Mouse (Mus musculus): ENCODE measurements around the gene Vwa8. TPM values are rescaled to one million over a fixed set of nuclear protein-coding genes. Genes with fewer than 3 reads are reported as not detected.

The Vwa8 gene
- 8.6 and 11.2 TPM in 2 replicates for polyA plus RNA-seq (2012; rRNA removed)

DNA sequence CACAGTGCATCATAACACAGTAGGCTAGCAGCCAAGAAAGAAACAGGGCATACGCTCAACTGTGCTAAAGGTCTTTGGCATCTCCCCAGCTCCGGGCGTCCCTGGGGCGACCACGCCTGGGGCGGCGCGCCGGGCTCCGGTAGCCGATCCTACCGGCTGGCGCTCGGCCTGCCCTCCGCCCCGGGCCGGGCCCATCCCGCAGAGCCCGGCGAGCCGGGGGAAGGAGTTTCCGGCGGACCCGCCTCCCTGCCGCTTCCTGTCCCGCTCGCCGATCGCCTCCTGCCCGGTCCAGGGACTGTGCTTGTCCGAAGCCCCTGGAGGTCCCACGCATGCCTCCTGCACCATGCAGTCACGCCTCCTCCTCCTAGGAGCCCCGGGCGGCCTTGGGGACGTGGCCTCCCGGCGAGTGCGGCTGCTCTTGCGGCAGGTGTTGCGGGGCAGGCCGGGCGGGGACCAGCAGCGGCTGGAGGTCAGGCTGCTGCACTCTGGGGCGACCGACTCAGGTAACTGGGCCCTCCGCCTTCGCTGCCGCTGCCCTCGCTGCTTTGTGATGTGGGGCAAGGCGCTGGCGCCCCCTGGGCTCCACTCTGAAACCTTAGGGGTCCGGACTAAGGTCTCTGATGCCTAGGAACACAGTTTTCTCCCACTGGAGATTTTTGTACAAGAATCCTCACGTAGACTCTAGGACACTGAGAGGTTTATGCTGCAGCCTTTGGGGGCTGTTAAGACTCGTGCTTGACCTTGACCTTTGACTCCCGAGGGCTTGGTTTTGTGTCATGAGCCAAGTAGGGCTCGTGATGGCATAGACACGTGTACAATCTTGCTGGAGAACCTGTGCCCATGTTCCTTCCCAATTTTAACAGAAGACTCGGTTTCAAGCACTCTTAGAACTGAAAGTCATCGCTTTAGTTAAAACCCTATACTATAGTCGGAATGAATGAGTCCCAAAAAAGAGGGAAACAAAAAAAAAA is at the start of gene Vwa8:
Vwa8 (plus strand) TSS at position 112 of the 971 bp plus-strand sequence.
- Histone ChIP-seq H3K4me3 (ENCODE audit: low read depth, low read length) (peak within 1 kb of the TSS; percentile 94), H3K27me3 (ENCODE audit: control insufficient read depth, insufficient read depth, low read length) (no peaks in the 10 kb centered on the region), H3K4me1 (ENCODE audit: control insufficient read depth, insufficient read depth, insufficient read length, low read length) (peaks cover 12% of the 10 kb centered on the region; the same call in 1 of the 2 replicates), H3K27ac (ENCODE audit: insufficient read depth, low read depth, low read length) (peak within 1 kb of the TSS; percentile 90), H3K36me3 (ENCODE audit: control insufficient read depth, insufficient read depth, low read length) (no peaks in the 10 kb centered on the region)
- peak; percentile 37; the same call in 1 of the 2 replicates for TF ChIP-seq POLR2A (IDR thresholded peaks at IDR 0.05; ENCODE audit: low read depth, low read length)
- 0 out of 2 replicates have a peak, but pooled peaks have one; percentile 9 for TF ChIP-seq CTCF (IDR thresholded peaks at IDR 0.05; ENCODE audit: extremely low read depth, insufficient read length, insufficient replicate concordance, low read depth, low read length)
- 1% methylated on average over 60 of the region's 61 CpGs for WGBS

DNA sequence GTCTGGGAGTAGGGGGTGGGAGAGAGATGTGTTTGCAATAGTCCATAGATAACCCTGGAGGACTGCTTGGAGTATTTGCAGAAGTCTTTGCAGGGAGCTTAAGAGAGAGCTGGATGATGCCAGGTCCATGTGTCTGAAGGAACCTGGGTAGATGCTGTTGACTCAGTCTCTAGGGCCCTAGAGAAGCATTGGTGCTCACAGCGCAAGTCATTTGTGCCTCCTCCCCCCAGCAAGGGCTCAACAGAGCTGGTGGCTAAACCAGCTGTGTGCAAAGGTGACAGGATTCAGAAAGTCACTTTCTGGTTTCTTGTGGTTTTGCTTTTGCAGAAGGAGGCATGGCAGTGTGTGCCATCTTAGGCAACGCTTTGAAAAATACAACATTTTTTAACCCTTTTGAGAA is 46.5 kb upstream of the Vwa8 start:
- no peaks in the 10 kb centered on the region for H3K4me1 ChIP-seq (ENCODE audit: control insufficient read depth, insufficient read depth, insufficient read length, low read length)
- no peak overlapping the region for H3K4me3 ChIP-seq (ENCODE audit: low read depth, low read length)
- TF ChIP-seq POLR2A (IDR thresholded peaks at IDR 0.05; ENCODE audit: low read depth, low read length) (no peak), CTCF (IDR thresholded peaks at IDR 0.05; ENCODE audit: extremely low read depth, insufficient read length, insufficient replicate concordance, low read depth, low read length) (no peak)
- WGBS = 90% methylated on average over 2 of the region's 2 CpGs
- H3K36me3 ChIP-seq (ENCODE audit: control insufficient read depth, insufficient read depth, low read length) = no peaks in the 10 kb centered on the region
- H3K27ac ChIP-seq (ENCODE audit: insufficient read depth, low read depth, low read length) = no peak overlapping the region
- H3K27me3 ChIP-seq (ENCODE audit: control insufficient read depth, insufficient read depth, low read length) = no peaks in the 10 kb centered on the region

DNA sequence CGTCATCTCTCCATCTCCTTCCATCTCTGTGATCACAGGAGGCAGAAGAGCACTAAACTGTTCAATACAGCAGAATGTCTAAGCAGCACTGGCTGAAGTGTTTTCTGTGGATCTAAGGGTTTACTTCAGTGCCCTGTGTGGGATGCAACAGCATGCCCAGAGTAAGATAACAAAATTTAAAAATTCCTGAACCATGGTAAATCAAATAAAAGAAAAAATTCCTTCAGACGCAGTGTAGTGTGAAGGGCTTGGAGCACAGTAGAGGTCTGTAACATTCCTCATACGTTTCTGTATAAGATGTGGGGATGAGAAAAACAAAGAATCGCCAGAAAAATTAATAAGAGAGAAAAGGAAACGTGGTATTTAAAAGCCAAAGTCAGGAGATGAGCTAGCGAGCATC is 44.9 kb upstream of the Vwa8 start:
- Histone ChIP-seq H3K27ac (ENCODE audit: insufficient read depth, low read depth, low read length) (no peak overlapping the region), H3K4me3 (ENCODE audit: low read depth, low read length) (no peak overlapping the region), H3K27me3 (ENCODE audit: control insufficient read depth, insufficient read depth, low read length) (no peaks in the 10 kb centered on the region), H3K4me1 (ENCODE audit: control insufficient read depth, insufficient read depth, insufficient read length, low read length) (no peaks in the 10 kb centered on the region), H3K36me3 (ENCODE audit: control insufficient read depth, insufficient read depth, low read length) (no peaks in the 10 kb centered on the region)
- no peak for TF ChIP-seq POLR2A (IDR thresholded peaks at IDR 0.05; ENCODE audit: low read depth, low read length)
- TF ChIP-seq CTCF (IDR thresholded peaks at IDR 0.05; ENCODE audit: extremely low read depth, insufficient read length, insufficient replicate concordance, low read depth, low read length) = no peak
- WGBS = 77% methylated on average over 6 of the region's 6 CpGs

DNA sequence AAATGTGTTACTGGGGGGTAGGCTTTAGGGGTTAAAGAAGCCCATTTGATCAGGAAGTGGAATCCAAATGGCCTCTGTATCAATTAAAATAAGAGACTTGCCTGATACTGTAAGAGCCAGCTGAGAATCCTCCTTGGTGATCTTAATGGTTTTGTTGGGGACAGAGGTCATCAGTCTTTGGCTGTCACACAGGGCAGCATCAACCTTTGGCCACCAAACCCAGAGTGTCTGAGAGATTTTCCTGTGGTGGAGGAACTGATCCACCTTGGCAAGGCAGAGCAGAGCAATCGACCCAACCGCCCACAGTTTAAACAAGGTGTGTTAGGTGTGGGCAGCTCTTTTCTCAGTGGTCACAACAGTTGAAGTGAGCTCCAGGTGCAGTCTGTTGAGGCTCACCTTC is 36.0 kb upstream of the Vwa8 start:
- no peaks in the 10 kb centered on the region for H3K27me3 ChIP-seq (ENCODE audit: control insufficient read depth, insufficient read depth, low read length)
- peaks cover 6% of the 10 kb centered on the region; the same call in 1 of the 2 replicates for H3K4me1 ChIP-seq (ENCODE audit: control insufficient read depth, insufficient read depth, insufficient read length, low read length)
- no peaks in the 10 kb centered on the region for H3K36me3 ChIP-seq (ENCODE audit: control insufficient read depth, insufficient read depth, low read length)
- 23% methylated on average over 2 of the region's 2 CpGs for WGBS
- no peak for TF ChIP-seq POLR2A (IDR thresholded peaks at IDR 0.05; ENCODE audit: low read depth, low read length)
- TF ChIP-seq CTCF (IDR thresholded peaks at IDR 0.05; ENCODE audit: extremely low read depth, insufficient read length, insufficient replicate concordance, low read depth, low read length) = no peak
- H3K4me3 ChIP-seq (ENCODE audit: low read depth, low read length) = no peak overlapping the region
- H3K27ac ChIP-seq (ENCODE audit: insufficient read depth, low read depth, low read length) = peak overlapping the region; percentile 30; the same call in 1 of the 2 replicates

DNA sequence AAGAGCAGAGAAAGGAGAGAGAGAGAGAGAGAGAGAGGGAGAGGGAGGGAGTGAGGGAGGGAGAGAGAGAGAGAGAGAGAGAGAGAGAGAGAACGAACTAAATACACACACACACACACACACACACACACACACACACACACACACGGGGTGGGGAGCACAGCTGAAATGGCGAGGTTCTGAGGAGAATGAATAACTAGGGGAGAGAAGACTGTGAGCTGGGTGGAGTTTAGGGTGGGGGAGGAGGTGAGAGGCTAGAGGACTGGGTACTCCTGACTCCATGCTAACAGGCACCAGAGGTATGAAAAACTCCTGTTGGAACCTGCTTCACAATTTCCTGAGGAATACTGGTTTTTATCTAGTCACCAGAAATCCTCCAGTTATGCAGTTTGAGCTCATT is 32.4 kb upstream of the Vwa8 start:
- Histone ChIP-seq H3K27ac (ENCODE audit: insufficient read depth, low read depth, low read length) (no peak overlapping the region), H3K36me3 (ENCODE audit: control insufficient read depth, insufficient read depth, low read length) (no peaks in the 10 kb centered on the region), H3K4me3 (ENCODE audit: low read depth, low read length) (no peak overlapping the region), H3K27me3 (ENCODE audit: control insufficient read depth, insufficient read depth, low read length) (no peaks in the 10 kb centered on the region), H3K4me1 (ENCODE audit: control insufficient read depth, insufficient read depth, insufficient read length, low read length) (peaks cover 6% of the 10 kb centered on the region; the same call in 1 of the 2 replicates)
- TF ChIP-seq POLR2A (IDR thresholded peaks at IDR 0.05; ENCODE audit: low read depth, low read length) (no peak), CTCF (IDR thresholded peaks at IDR 0.05; ENCODE audit: extremely low read depth, insufficient read length, insufficient replicate concordance, low read depth, low read length) (no peak)
- 21% methylated on average over 2 of the region's 3 CpGs for WGBS

DNA sequence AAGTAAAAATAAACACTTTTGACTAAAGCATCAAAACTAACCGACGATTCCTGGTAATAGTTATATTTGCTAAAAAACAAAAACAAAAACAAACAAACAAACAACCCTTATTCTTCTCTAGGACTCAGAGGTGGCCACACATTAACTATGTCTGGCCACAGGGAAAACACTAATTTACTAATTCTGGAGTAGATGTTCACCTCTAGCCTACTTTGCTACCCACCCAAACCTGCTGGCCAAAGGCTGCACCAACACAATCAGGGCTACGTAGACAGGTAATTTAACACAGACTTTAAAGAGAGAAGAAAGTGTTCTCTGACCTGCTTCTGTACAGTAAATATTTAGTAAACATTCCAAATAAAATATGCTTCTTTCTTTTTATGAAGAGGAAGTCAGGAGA is 31.2 kb upstream of the Vwa8 start:
- Histone ChIP-seq H3K36me3 (ENCODE audit: control insufficient read depth, insufficient read depth, low read length) (no peaks in the 10 kb centered on the region), H3K27ac (ENCODE audit: insufficient read depth, low read depth, low read length) (no peak overlapping the region), H3K4me3 (ENCODE audit: low read depth, low read length) (no peak overlapping the region), H3K27me3 (ENCODE audit: control insufficient read depth, insufficient read depth, low read length) (no peaks in the 10 kb centered on the region), H3K4me1 (ENCODE audit: control insufficient read depth, insufficient read depth, insufficient read length, low read length) (peaks cover 5% of the 10 kb centered on the region; the same call in 1 of the 2 replicates)
- WGBS = 89% methylated on average over 3 of the region's 3 CpGs
- no peak for TF ChIP-seq CTCF (IDR thresholded peaks at IDR 0.05; ENCODE audit: extremely low read depth, insufficient read length, insufficient replicate concordance, low read depth, low read length)
- TF ChIP-seq POLR2A (IDR thresholded peaks at IDR 0.05; ENCODE audit: low read depth, low read length) = no peak

DNA sequence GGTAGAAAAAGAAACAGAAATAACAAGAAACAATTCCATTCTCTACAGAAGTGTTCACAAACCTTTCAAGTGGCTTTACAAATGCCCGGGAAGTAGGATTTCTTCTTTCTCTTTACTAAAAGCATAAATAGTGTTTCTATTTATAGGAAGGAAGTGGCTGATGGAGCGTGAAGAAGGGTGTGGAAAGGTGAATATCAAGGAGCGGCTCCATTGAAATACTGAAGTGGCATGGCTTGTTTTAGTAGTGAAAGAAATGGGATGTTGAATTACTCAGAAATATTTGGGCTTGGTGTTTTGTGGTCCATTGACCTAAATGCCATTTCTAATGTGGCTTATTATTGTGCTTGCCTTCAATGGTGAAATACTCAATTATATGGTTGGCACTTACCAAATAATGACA is 30.4 kb upstream of the Vwa8 start:
- no peaks in the 10 kb centered on the region for H3K27me3 ChIP-seq (ENCODE audit: control insufficient read depth, insufficient read depth, low read length)
- 76% methylated on average over 3 of the region's 3 CpGs for WGBS
- TF ChIP-seq POLR2A (IDR thresholded peaks at IDR 0.05; ENCODE audit: low read depth, low read length) (no peak), CTCF (IDR thresholded peaks at IDR 0.05; ENCODE audit: extremely low read depth, insufficient read length, insufficient replicate concordance, low read depth, low read length) (no peak)

More for the DNA sequence above, 30.4 kb upstream of the Vwa8 start:
- Histone ChIP-seq H3K27ac (ENCODE audit: insufficient read depth, low read depth, low read length) (no peak overlapping the region), H3K36me3 (ENCODE audit: control insufficient read depth, insufficient read depth, low read length) (no peaks in the 10 kb centered on the region), H3K4me1 (ENCODE audit: control insufficient read depth, insufficient read depth, insufficient read length, low read length) (peaks cover 1% of the 10 kb centered on the region; the same call in 1 of the 2 replicates), H3K4me3 (ENCODE audit: low read depth, low read length) (no peak overlapping the region)

All from small intestine, adult 2 months (tissue).